Mouse (Mus musculus) CH12.LX (cell line): ENCODE measurements around the gene Pjvk. TPM values are rescaled to one million over a fixed set of nuclear protein-coding genes. Genes with fewer than 3 reads are reported as not detected.
"Not testable (repeated sequence)": the region's sequence is repeated elsewhere in the genome, so short reads cannot be mapped to it uniquely, and the experiment has no call there.

ENCODE experiments used
- DNase-seq: peaks from one replicate; pipeline ENCODE4 v3.0.0-alpha.2; 2013; ENCODE audit errors: extremely low read depth
- H3K27ac ChIP-seq: 2 replicates; pipeline ENCODE4 v1.5.1; 2012; ENCODE audit warnings: low read depth, mild to moderate bottlenecking, control low read depth, moderate library complexity; ENCODE audit not compliant: insufficient read depth
- H3K27me3 ChIP-seq: replicated peaks from 2 replicates; pipeline ENCODE3; 2012; ENCODE audit warnings: inconsistent platforms
- H3K36me3 ChIP-seq, 2 experiments: replicated peaks in 1 of 2; 2 replicates each; pipeline versions ENCODE3 to v1.6.1; 2012; ENCODE audit warnings: inconsistent platforms in 1 of 2, low read length in 1 of 2, mild to moderate bottlenecking in 1 of 2, mixed read lengths in 1 of 2, moderate library complexity in 1 of 2; ENCODE audit not compliant: control insufficient read depth in 1 of 2, insufficient read depth in 1 of 2
- H3K4me1 ChIP-seq, 2 experiments: 2 replicates each; pipeline ENCODE4 v1.6.1; 2012; ENCODE audit warnings: inconsistent platforms in 1 of 2, moderate library complexity in 1 of 2; ENCODE audit not compliant: insufficient read depth in 2 of 2, control insufficient read depth in 1 of 2
- H3K4me2 ChIP-seq: 2 replicates; pipeline ENCODE4 v1.6.1; 2012; ENCODE audit warnings: low read depth, mild to moderate bottlenecking, control low read depth; ENCODE audit not compliant: poor library complexity, insufficient read depth, severe bottlenecking
- H3K4me3 ChIP-seq, 3 experiments: fragments of 150-350 bp in 1 of 3; sonication (generic) in 1 of 3; replicated peaks in 1 of 3; 2 replicates each; pipeline versions ENCODE3 to v1.5.1; 2011 to 2012; ENCODE audit warnings: low read depth in 2 of 3, low read length in 2 of 3, mild to moderate bottlenecking in 2 of 3, moderate library complexity in 2 of 3, control low read depth in 1 of 3, improper control_type of control experiment in 1 of 3, inconsistent platforms in 1 of 3, mixed read lengths in 1 of 3; ENCODE audit not compliant: poor library complexity in 1 of 3
- H3K79me2 ChIP-seq: replicated peaks from 2 replicates; pipeline ENCODE4 v1.6.1; 2012; ENCODE audit warnings: mild to moderate bottlenecking, moderate library complexity; ENCODE audit not compliant: control insufficient read depth, poor library complexity, insufficient read depth, severe bottlenecking; ENCODE audit errors: extremely low read depth
- H3K9ac ChIP-seq: 2 replicates; pipeline ENCODE4 v1.6.1; 2012; ENCODE audit warnings: low read depth, mild to moderate bottlenecking, control low read depth, moderate library complexity; ENCODE audit not compliant: insufficient read depth
- H3K9me3 ChIP-seq: replicated peaks from 2 replicates; pipeline ENCODE3; 2012; ENCODE audit warnings: low read length, inconsistent platforms, mixed read lengths
- BHLHE40 ChIP-seq: IDR thresholded peaks from 2 replicates; pipeline ENCODE4 v1.6.1; 2011; ENCODE audit warnings: mild to moderate bottlenecking, low read depth, low read length, improper control_type of control experiment
- CHD2 ChIP-seq: IDR thresholded peaks from 2 replicates; pipeline ENCODE4 v1.6.1; 2011; ENCODE audit warnings: low read length, improper control_type of control experiment
- GABPA ChIP-seq: IDR thresholded peaks from 2 replicates; pipeline ENCODE4 v1.6.1; 2012; ENCODE audit warnings: low read depth, low read length, improper control_type of control experiment, inconsistent platforms; ENCODE audit not compliant: insufficient replicate concordance
- HCFC1 ChIP-seq: IDR thresholded peaks from 2 replicates; pipeline ENCODE4 v1.6.1; 2012; ENCODE audit warnings: low read depth, mild to moderate bottlenecking, inconsistent platforms, low read length, improper control_type of control experiment
- IRF4 ChIP-seq: IDR thresholded peaks from 2 replicates; pipeline ENCODE4 v1.6.1; 2014; ENCODE audit warnings: low read depth, mild to moderate bottlenecking, inconsistent platforms, low read length, improper control_type of control experiment
- JUND ChIP-seq: conservative IDR thresholded peaks from 2 replicates; pipeline ENCODE4 v1.6.1; 2011; ENCODE audit warnings: low read depth, low read length, improper control_type of control experiment
- MAZ ChIP-seq: IDR thresholded peaks from 2 replicates; pipeline ENCODE4 v1.6.1; 2012; ENCODE audit warnings: low read depth, mild to moderate bottlenecking, inconsistent platforms, low read length, improper control_type of control experiment, moderate library complexity
- MEF2A ChIP-seq: IDR thresholded peaks from 2 replicates; pipeline ENCODE4 v1.6.1; 2014; ENCODE audit warnings: low read depth, mild to moderate bottlenecking, inconsistent platforms, low read length, improper control_type of control experiment, borderline replicate concordance
- MYC ChIP-seq: IDR thresholded peaks from 2 replicates; pipeline ENCODE4 v1.6.1; 2011; ENCODE audit warnings: low read depth, mild to moderate bottlenecking, improper control_type of control experiment, low read length
- NELFE ChIP-seq: IDR thresholded peaks from 2 replicates; pipeline ENCODE4 v1.6.1; 2011; ENCODE audit warnings: low read depth, low read length, improper control_type of control experiment
- PAX5 ChIP-seq: IDR thresholded peaks from 2 replicates; pipeline ENCODE4 v1.6.1; 2012; ENCODE audit warnings: low read length, inconsistent platforms, mixed read lengths
- POLR2A ChIP-seq: IDR thresholded peaks from 2 replicates; pipeline ENCODE4 v1.6.1; 2011; ENCODE audit warnings: low read depth, mild to moderate bottlenecking, improper control_type of control experiment, low read length
- POLR2AphosphoS2 ChIP-seq: IDR thresholded peaks from 2 replicates; pipeline ENCODE4 v1.6.1; 2011; ENCODE audit warnings: low read depth, low read length, improper control_type of control experiment
- RAD21 ChIP-seq: IDR thresholded peaks from 2 replicates; pipeline ENCODE4 v1.6.1; 2011; ENCODE audit warnings: low read depth, mild to moderate bottlenecking, low read length, improper control_type of control experiment, moderate library complexity
- SIN3A ChIP-seq: IDR thresholded peaks from 2 replicates; pipeline ENCODE4 v1.6.1; 2012; ENCODE audit warnings: low read length, improper control_type of control experiment, inconsistent platforms
- SMC3 ChIP-seq: IDR thresholded peaks from 2 replicates; pipeline ENCODE4 v1.6.1; 2011; ENCODE audit warnings: low read depth, low read length, improper control_type of control experiment
- TBP ChIP-seq: conservative IDR thresholded peaks from 2 replicates; pipeline ENCODE4 v1.6.1; 2011; ENCODE audit warnings: low read depth, low read length, improper control_type of control experiment
- ZKSCAN1 ChIP-seq: IDR thresholded peaks from 2 replicates; pipeline ENCODE4 v1.6.1; 2012; ENCODE audit warnings: low read depth, inconsistent platforms, low read length, improper control_type of control experiment, borderline replicate concordance
- ZNF384 ChIP-seq: IDR thresholded peaks from 2 replicates; pipeline ENCODE4 v1.6.1; 2012; ENCODE audit warnings: low read depth, low read length, improper control_type of control experiment, inconsistent platforms
- dilution Hi-C: fragments of 300-500 bp; cut with MboI; formaldehyde crosslinking; loops from 2 replicates; pipeline ENCODE4 v1.14.3; 2020; ENCODE audit warnings: low sequenced_read_pairs; ENCODE audit not compliant: extremely low pct_unique_long_range_greater_than_20kb, extremely low pct_ligation_motif_present
- in situ Hi-C: fragments of 300-500 bp; cut with MboI; formaldehyde crosslinking; loops from 3 replicates; pipeline ENCODE4 v1.14.3; 2019; ENCODE audit warnings: low sequenced_read_pairs, low pct_ligation_motif_present, low pct_unique_long_range_greater_than_20kb, mixed read lengths
- polyA plus RNA-seq: library from polyadenylated mRNA; unstranded; fragments of >175 nt; gene quantifications from 2 replicates; pipeline ENCODE4 v1.2.1, GENCODE M21; 2012; ENCODE audit warnings: low read depth; ENCODE audit not compliant: insufficient read length
- total RNA-seq, 2 experiments: library from RNA; depleted of rRNA; stranded (reverse); fragments of 300-350 nt in 1 of 2; fragments of >200 nt in 1 of 2; gene quantifications; 2 replicates each; pipeline ENCODE4 v1.2.3; 2012 to 2014

Gene Pjvk
- total and polyA plus RNA-seq, 3 experiments: not detected

GRCm38 (mm10) chr2:76618078-76618477 is 30.2 kb upstream of the Pjvk start (continued):
- TF ChIP-seq MAZ: no peak
- no peak for TF ChIP-seq GABPA
- no peak for TF ChIP-seq BHLHE40
- no peak for TF ChIP-seq HCFC1
- no peak for TF ChIP-seq ZKSCAN1
- TF ChIP-seq MYC: no peak
- TF ChIP-seq CHD2: no peak

GRCm38 (mm10) chr2:76620188-76620587 is 28.1 kb upstream of the Pjvk start:
- in situ Hi-C loops: no loop called here
- H3K79me2 ChIP-seq: no peaks in the 10 kb centered on the region
- H3K4me3 ChIP-seq: no peak overlapping the region
- H3K27ac ChIP-seq: no peak overlapping the region
- dilution Hi-C loops: no loop called here
- no peaks in the 10 kb centered on the region for H3K4me1 ChIP-seq
- H3K4me2 ChIP-seq: no peak overlapping the region
- no peak for DNase-seq
- peaks cover 2% of the 10 kb centered on the region for H3K9me3 ChIP-seq
- TF ChIP-seq TBP (no peak), NELFE (no peak), PAX5 (no peak), POLR2AphosphoS2 (no peak), POLR2A (no peak), GABPA (no peak), IRF4 (no peak), RAD21 (no peak), BHLHE40 (no peak), SIN3A (no peak), SMC3 (no peak), MYC (no peak), ZNF384 (no peak)
- TF ChIP-seq, all 38 proteins: peak for 0
- Histone ChIP-seq H3K36me3 (peaks cover 0 to 3% of the 10 kb centered on the region in 2 experiments), H3K27me3 (no peaks in the 10 kb centered on the region), H3K9ac (no peak overlapping the region)

- Histone ChIP-seq H3K79me2 (no peaks in the 10 kb centered on the region), H3K27me3 (no peaks in the 10 kb centered on the region), H3K9me3 (peaks cover 2% of the 10 kb centered on the region), H3K27ac (no peak overlapping the region), H3K9ac (no peak overlapping the region), H3K4me3 (no peak overlapping the region), H3K4me1 (no peaks in the 10 kb centered on the region), H3K36me3 (peaks cover 0 to 3% of the 10 kb centered on the region in 2 experiments), H3K4me2 (no peak overlapping the region)
- no peak for DNase-seq
- dilution Hi-C loops: no loop called here
- TF ChIP-seq MEF2A (no peak), JUND (no peak), POLR2AphosphoS2 (no peak)
- in situ Hi-C loops: no loop called here
These were observed 26.6 kb upstream of the Pjvk start for GRCm38 (mm10) chr2:76621724-76622123.

- H3K4me2 ChIP-seq, H3K9me3 ChIP-seq, H3K4me1 ChIP-seq, H3K4me3 ChIP-seq, H3K36me3 ChIP-seq, H3K79me2 ChIP-seq, in situ Hi-C loops, H3K27ac ChIP-seq, dilution Hi-C loops, H3K27me3 ChIP-seq, DNase-seq, H3K9ac ChIP-seq: not testable (repeated sequence)
These were observed 26.0 kb upstream of the Pjvk start for GRCm38 (mm10) chr2:76622316-76622715.
